Mouse (Mus musculus): ENCODE measurements at regions not wholly inside any gene's neighbourhood (a gene's known extent, or its start where the extent isn't known, plus 50 kb on each side); places are given as distances from the start of the nearest gene placed in this dataset.

GRCm38 (mm10) chr13:79453227-79453626 is 1253.7 kb upstream of the Nr2f1 start:
- DNase-seq = no peak

GRCm38 (mm10) chr13:79443113-79443512 is 1243.6 kb upstream of the Nr2f1 start:
- DNase-seq = no peak

GRCm38 (mm10) chr13:79442701-79443100 is 1243.1 kb upstream of the Nr2f1 start:
- no peak for DNase-seq

- no peak for DNase-seq
These were observed 1231.9 kb upstream of the Nr2f1 start for GRCm38 (mm10) chr13:79431465-79431864.

GRCm38 (mm10) chr13:79430987-79431386 is 1231.4 kb upstream of the Nr2f1 start:
- DNase-seq = no peak

- no peak for DNase-seq
These were observed 1231.0 kb upstream of the Nr2f1 start for GRCm38 (mm10) chr13:79430562-79430961.

- no peak for DNase-seq
These were observed 1218.3 kb upstream of the Nr2f1 start for GRCm38 (mm10) chr13:79417841-79418240.

- DNase-seq = no peak
These were observed 1200.5 kb upstream of the Nr2f1 start for GRCm38 (mm10) chr13:79400082-79400481.

- DNase-seq = no peak
These were observed 1194.4 kb upstream of the Nr2f1 start for GRCm38 (mm10) chr13:79393938-79394337.

- no peak for DNase-seq
These were observed 1188.4 kb upstream of the Nr2f1 start for GRCm38 (mm10) chr13:79387928-79388327.

GRCm38 (mm10) chr13:79341494-79341893 is 1141.9 kb upstream of the Nr2f1 start:
- no peak for DNase-seq

GRCm38 (mm10) chr13:79340459-79340858 is 1140.9 kb upstream of the Nr2f1 start:
- DNase-seq = no peak

- no peak for DNase-seq
These were observed 1140.2 kb upstream of the Nr2f1 start for GRCm38 (mm10) chr13:79339793-79340192.

GRCm38 (mm10) chr13:79320146-79320545 is 1120.6 kb upstream of the Nr2f1 start:
- DNase-seq = no peak

GRCm38 (mm10) chr13:79309584-79310110 is 1110.1 kb upstream of the Nr2f1 start:
- DNase-seq = no peak

- no peak for DNase-seq
These were observed 1097.7 kb upstream of the Nr2f1 start for GRCm38 (mm10) chr13:79297225-79297710.

- DNase-seq = no peak
These were observed 1088.5 kb upstream of the Nr2f1 start for GRCm38 (mm10) chr13:79288022-79288421.

GRCm38 (mm10) chr13:79286181-79286580 is 1086.6 kb upstream of the Nr2f1 start:
- no peak for DNase-seq

GRCm38 (mm10) chr13:79285478-79285877 is 1085.9 kb upstream of the Nr2f1 start:
- DNase-seq = no peak

- DNase-seq = peak; percentile 8
These were observed 1078.2 kb upstream of the Nr2f1 start for GRCm38 (mm10) chr13:79277714-79278113.

GRCm38 (mm10) chr13:79277313-79277712 is 1077.8 kb upstream of the Nr2f1 start:
- DNase-seq = no peak

GRCm38 (mm10) chr13:79255362-79255761 is 1055.8 kb upstream of the Nr2f1 start:
- DNase-seq = no peak

- no peak for DNase-seq
These were observed 1052.8 kb upstream of the Nr2f1 start for GRCm38 (mm10) chr13:79252385-79252784.

- no peak for DNase-seq
These were observed 1051.7 kb upstream of the Nr2f1 start for GRCm38 (mm10) chr13:79251269-79251668.

Data from right cerebral cortex, postnatal 4 days (tissue).